Mouse (Mus musculus): ENCODE measurements around the gene Ssbp1.

DNA sequence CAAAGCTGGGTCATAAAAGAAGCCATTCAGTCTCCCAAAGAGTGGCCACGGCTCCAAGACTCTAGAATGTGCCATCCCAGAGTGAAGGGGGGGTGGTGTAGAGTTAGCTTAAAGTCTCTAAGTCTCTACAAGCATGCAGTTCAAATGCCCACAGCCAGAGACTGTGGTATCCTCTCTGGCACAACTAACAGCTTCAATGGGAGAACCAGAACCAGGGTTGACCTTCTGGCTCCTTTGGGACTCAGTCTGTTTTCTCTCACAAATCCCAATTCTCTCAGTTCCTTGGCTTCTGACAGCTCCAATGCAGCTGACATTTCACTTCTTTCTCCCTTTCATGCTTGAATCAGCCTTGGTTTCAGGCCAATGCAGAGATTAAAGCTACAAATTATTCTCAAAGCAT, 48.1 kb upstream of the Ssbp1 start:
- no peak for TF ChIP-seq GATA1 (IDR thresholded peaks at IDR 0.05; ENCODE audit: low read length)
- TF ChIP-seq TAL1 (IDR thresholded peaks at IDR 0.05; ENCODE audit: low read length): no peak
